Mouse (Mus musculus): ENCODE measurements around the gene Calcr. TPM values are rescaled to one million over a fixed set of nuclear protein-coding genes. Genes with fewer than 3 reads are reported as not detected.
"Not testable (repeated sequence)": the region's sequence is repeated elsewhere in the genome, so short reads cannot be mapped to it uniquely, and the experiment has no call there.

Calcr gene
- polyA plus RNA-seq, 1 experiment, result not detected

- Histone ChIP-seq H3K36me3 (ENCODE audit: control insufficient read depth, insufficient read depth, low read length) (no peaks in the 10 kb centered on the region), H3K4me3 (ENCODE audit: low read depth, low read length) (no peak overlapping the region), H3K27me3 (ENCODE audit: control insufficient read depth, insufficient read depth, low read length) (no peaks in the 10 kb centered on the region), H3K27ac (ENCODE audit: insufficient read depth, low read depth, low read length) (no peak overlapping the region), H3K4me1 (ENCODE audit: control insufficient read depth, insufficient read depth, insufficient read length, low read length) (no peaks in the 10 kb centered on the region)
- TF ChIP-seq CTCF (IDR thresholded peaks at IDR 0.05; ENCODE audit: extremely low read depth, insufficient read length, insufficient replicate concordance, low read depth, low read length) (no peak), POLR2A (IDR thresholded peaks at IDR 0.05; ENCODE audit: low read depth, low read length) (no peak)
- WGBS, result 54% methylated on average over 11 of the region's 11 CpGs
Measured at GRCm38 (mm10) chr6:3741296-3741695, 23.2 kb downstream of the Calcr start.

- H3K27me3 ChIP-seq (ENCODE audit: control insufficient read depth, insufficient read depth, low read length), result no peaks in the 10 kb centered on the region
- H3K4me1 ChIP-seq (ENCODE audit: control insufficient read depth, insufficient read depth, insufficient read length, low read length), result no peaks in the 10 kb centered on the region
- TF ChIP-seq CTCF (IDR thresholded peaks at IDR 0.05; ENCODE audit: extremely low read depth, insufficient read length, insufficient replicate concordance, low read depth, low read length) (no peak), POLR2A (IDR thresholded peaks at IDR 0.05; ENCODE audit: low read depth, low read length) (no peak)
- WGBS, result 52% methylated on average over 4 of the region's 4 CpGs
- H3K36me3 ChIP-seq (ENCODE audit: control insufficient read depth, insufficient read depth, low read length), result no peaks in the 10 kb centered on the region
- H3K4me3 ChIP-seq (ENCODE audit: low read depth, low read length), result no peak overlapping the region
- H3K27ac ChIP-seq (ENCODE audit: insufficient read depth, low read depth, low read length), result no peak overlapping the region
Measured at GRCm38 (mm10) chr6:3730246-3730867, 34.2 kb downstream of the Calcr start.

DNA sequence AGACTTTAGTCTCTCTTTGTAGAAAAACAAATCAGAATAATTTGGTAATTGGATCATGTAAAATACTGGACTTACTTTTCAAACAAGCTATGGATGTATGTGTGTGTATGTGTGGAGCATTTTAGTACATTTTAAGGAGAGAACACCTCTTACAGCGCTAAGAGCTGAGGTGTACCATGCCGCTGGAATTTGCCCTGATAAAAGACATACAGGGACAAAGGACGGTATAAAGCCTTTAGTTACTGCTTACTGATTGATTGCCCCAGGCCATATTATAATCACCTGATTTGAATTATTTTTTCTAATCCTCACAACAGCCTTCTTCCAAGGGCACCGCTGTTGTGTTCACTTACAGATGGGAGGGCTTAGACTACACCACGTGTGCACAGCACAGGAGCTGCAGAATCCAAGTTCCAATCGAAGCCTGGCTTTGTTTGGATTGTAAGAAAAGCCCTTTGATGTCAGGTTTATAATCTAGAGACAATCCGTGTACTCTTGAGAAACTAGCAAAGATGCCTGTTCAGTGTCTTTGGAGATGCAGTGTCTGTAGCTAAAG is 76.3 kb downstream of the Calcr start:
- Histone ChIP-seq H3K27me3 (ENCODE audit: control insufficient read depth, insufficient read depth, low read length) (no peaks in the 10 kb centered on the region), H3K36me3 (ENCODE audit: control insufficient read depth, insufficient read depth, low read length) (no peaks in the 10 kb centered on the region), H3K4me1 (ENCODE audit: control insufficient read depth, insufficient read depth, insufficient read length, low read length) (no peaks in the 10 kb centered on the region), H3K4me3 (ENCODE audit: low read depth, low read length) (no peak overlapping the region), H3K27ac (ENCODE audit: insufficient read depth, low read depth, low read length) (no peak overlapping the region)
- TF ChIP-seq CTCF (IDR thresholded peaks at IDR 0.05; ENCODE audit: extremely low read depth, insufficient read length, insufficient replicate concordance, low read depth, low read length) (no peak), POLR2A (IDR thresholded peaks at IDR 0.05; ENCODE audit: low read depth, low read length) (no peak)
- WGBS, result 58% methylated on average over 7 of the region's 7 CpGs

DNA sequence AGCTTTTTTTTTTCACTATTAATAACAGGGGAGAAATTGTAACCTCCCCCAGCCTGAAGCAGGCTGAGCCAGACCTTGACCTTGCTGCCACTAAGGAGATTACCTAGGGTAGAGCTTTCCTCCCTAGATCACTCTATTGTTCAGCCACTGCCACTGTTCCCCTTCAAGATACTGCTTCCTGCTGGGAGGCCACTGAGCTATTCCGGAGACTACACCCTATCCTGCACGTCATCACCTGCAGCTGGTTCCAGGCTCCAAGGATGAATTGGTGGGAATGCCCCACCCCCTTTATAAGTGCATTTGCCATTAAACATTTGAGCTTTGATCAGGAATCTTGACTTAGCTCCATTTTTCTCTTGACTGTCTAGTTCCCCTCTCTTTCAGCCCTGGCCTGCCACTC is 86.2 kb downstream of the Calcr start:
- not testable (repeated sequence) for H3K4me3 ChIP-seq (ENCODE audit: low read depth, low read length); H3K27ac ChIP-seq (ENCODE audit: insufficient read depth, low read depth, low read length); H3K36me3 ChIP-seq (ENCODE audit: control insufficient read depth, insufficient read depth, low read length); H3K27me3 ChIP-seq (ENCODE audit: control insufficient read depth, insufficient read depth, low read length); H3K4me1 ChIP-seq (ENCODE audit: control insufficient read depth, insufficient read depth, insufficient read length, low read length)
- WGBS, result 27% methylated on average over 2 of the region's 2 CpGs

- Histone ChIP-seq H3K4me3 (ENCODE audit: low read depth, low read length) (no peak overlapping the region), H3K36me3 (ENCODE audit: control insufficient read depth, insufficient read depth, low read length) (no peaks in the 10 kb centered on the region), H3K27ac (ENCODE audit: insufficient read depth, low read depth, low read length) (no peak overlapping the region), H3K27me3 (ENCODE audit: control insufficient read depth, insufficient read depth, low read length) (no peaks in the 10 kb centered on the region), H3K4me1 (ENCODE audit: control insufficient read depth, insufficient read depth, insufficient read length, low read length) (no peaks in the 10 kb centered on the region)
- TF ChIP-seq CTCF (IDR thresholded peaks at IDR 0.05; ENCODE audit: extremely low read depth, insufficient read length, insufficient replicate concordance, low read depth, low read length), result no peak
- TF ChIP-seq POLR2A (IDR thresholded peaks at IDR 0.05; ENCODE audit: low read depth, low read length), result no peak
- 64% methylated on average over 2 of the region's 2 CpGs for WGBS
Measured at GRCm38 (mm10) chr6:3677806-3678205, 86.7 kb downstream of the Calcr start.

GRCm38 (mm10) chr6:3671941-3672340 is 92.6 kb downstream of the Calcr start:
- not testable (repeated sequence) for H3K27ac ChIP-seq (ENCODE audit: insufficient read depth, low read depth, low read length); H3K27me3 ChIP-seq (ENCODE audit: control insufficient read depth, insufficient read depth, low read length); H3K36me3 ChIP-seq (ENCODE audit: control insufficient read depth, insufficient read depth, low read length); H3K4me3 ChIP-seq (ENCODE audit: low read depth, low read length); H3K4me1 ChIP-seq (ENCODE audit: control insufficient read depth, insufficient read depth, insufficient read length, low read length)
- WGBS, result 78% methylated on average over 4 of the region's 4 CpGs

GRCm38 (mm10) chr6:3664147-3664716 is 100.3 kb downstream of the Calcr start:
- WGBS, result 22% methylated on average over 10 of the region's 10 CpGs
- Histone ChIP-seq H3K36me3 (ENCODE audit: control insufficient read depth, insufficient read depth, low read length) (no peaks in the 10 kb centered on the region), H3K4me1 (ENCODE audit: control insufficient read depth, insufficient read depth, insufficient read length, low read length) (no peaks in the 10 kb centered on the region), H3K27ac (ENCODE audit: insufficient read depth, low read depth, low read length) (no peak overlapping the region), H3K4me3 (ENCODE audit: low read depth, low read length) (no peak overlapping the region), H3K27me3 (ENCODE audit: control insufficient read depth, insufficient read depth, low read length) (no peaks in the 10 kb centered on the region)
- TF ChIP-seq CTCF (IDR thresholded peaks at IDR 0.05; ENCODE audit: extremely low read depth, insufficient read length, insufficient replicate concordance, low read depth, low read length) (no peak), POLR2A (IDR thresholded peaks at IDR 0.05; ENCODE audit: low read depth, low read length) (no peak)
